Mouse (Mus musculus) embryonic facial prominence, embryonic 10.5 days (tissue): ENCODE results near the gene Afap1. TPM values are rescaled to one million over a fixed set of nuclear protein-coding genes. Genes with fewer than 3 reads are reported as not detected.

Experiments
- DNase-seq: peaks from one replicate; pipeline ENCODE4 v3.0.0-alpha.2; 2017; ENCODE audit warnings: low spot score
- H3K27ac ChIP-seq: fragments of 300-500 bp; sonication (generic); replicated peaks from 2 replicates; pipeline ENCODE4 v1.5.1; 2016; ENCODE audit warnings: mild to moderate bottlenecking
- H3K27me3 ChIP-seq: fragments of 300-500 bp; sonication (generic); replicated peaks from 2 replicates; pipeline ENCODE4 v1.6.1; 2016; ENCODE audit warnings: low read depth, mild to moderate bottlenecking; ENCODE audit not compliant: poor library complexity, severe bottlenecking
- H3K36me3 ChIP-seq: fragments of 300-500 bp; sonication (generic); replicated peaks from 2 replicates; pipeline ENCODE4 v1.6.1; 2016; ENCODE audit warnings: mild to moderate bottlenecking, moderate library complexity
- H3K4me1 ChIP-seq: fragments of 300-500 bp; sonication (generic); 2 replicates; pipeline ENCODE4 v1.6.1; 2016
- H3K4me3 ChIP-seq: fragments of 300-500 bp; sonication (generic); 2 replicates; pipeline ENCODE4 v1.5.1; 2016; ENCODE audit warnings: mild to moderate bottlenecking, moderate library complexity
- H3K9me3 ChIP-seq: fragments of 300-500 bp; sonication (generic); 2 replicates; pipeline ENCODE4 v1.6.1; 2016; ENCODE audit warnings: mild to moderate bottlenecking
- WGBS: fragments of 180-500 bp; shearing (Covaris S2); methylation state at CpG from one replicate; pipeline ENCODE4 v1.1.7; 2016; 5-methylcytosine and 5-hydroxymethylcytosine counted together
- polyA plus RNA-seq: library from polyadenylated mRNA; unstranded; fragments of >200 nt; fragmentation: Nextera tagmentation; extraction: Ambion mirVana; gene quantifications from 2 replicates; pipeline ENCODE4 v1.2.1, GENCODE M21; 2016

Gene Afap1
- polyA plus RNA-seq, 1 experiment from 2014 or later: 26.6 TPM

DNA sequence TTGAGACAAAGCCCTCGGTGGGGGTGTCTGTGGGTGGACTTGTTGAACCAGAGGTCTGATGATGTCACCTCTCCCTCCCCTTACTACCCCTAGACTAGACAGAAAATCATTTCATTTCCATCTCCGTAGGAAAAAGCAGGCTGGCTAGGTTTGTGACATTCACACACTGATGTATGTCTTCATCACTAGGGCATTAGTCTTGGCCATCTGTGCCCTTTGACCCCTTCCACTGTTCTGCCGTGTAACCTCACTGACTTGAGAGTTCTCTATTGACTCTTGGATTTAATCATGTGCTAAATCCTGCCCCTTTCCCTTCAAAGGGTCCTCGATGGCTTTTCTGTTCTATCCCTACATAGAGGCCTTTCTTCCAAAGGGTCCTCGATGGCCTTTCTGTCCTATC, 71.9 kb downstream of the Afap1 start:
- 56% methylated on average over 5 of the region's 5 CpGs for WGBS
- DNase-seq: no peak
- H3K4me3 ChIP-seq: no peak overlapping the region
- H3K4me1 ChIP-seq: peaks cover 10% of the 10 kb centered on the region; the same call in 1 of the 2 replicates
- peaks cover 97% of the 10 kb centered on the region for H3K36me3 ChIP-seq
- H3K27me3 ChIP-seq: no peaks in the 10 kb centered on the region
- no peak overlapping the region for H3K27ac ChIP-seq
- H3K9me3 ChIP-seq: peaks cover 6% of the 10 kb centered on the region; the same call in 1 of the 2 replicates

DNA sequence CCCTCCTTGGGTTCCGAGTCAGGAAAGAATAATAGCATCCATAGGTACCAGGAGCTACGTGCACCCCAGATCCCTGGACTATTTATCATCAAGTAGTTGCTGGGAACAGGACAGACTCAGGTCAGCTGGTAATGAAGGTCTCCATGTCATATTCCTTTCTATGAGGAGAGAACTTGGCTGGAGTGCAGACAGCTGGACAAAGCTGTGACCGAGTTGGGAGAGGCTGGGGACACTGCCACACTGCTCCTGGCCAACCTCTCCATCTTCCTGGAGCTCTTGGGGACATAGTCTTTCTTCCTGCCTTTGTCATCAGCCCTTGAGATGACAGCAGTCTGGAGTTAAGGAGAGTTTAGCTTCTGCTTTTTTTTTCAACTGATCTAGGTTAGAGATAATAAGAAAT, 76.7 kb downstream of the Afap1 start:
- H3K27me3 ChIP-seq: no peaks in the 10 kb centered on the region
- H3K4me1 ChIP-seq: peaks cover 21% of the 10 kb centered on the region
- peaks cover 6% of the 10 kb centered on the region; the same call in 1 of the 2 replicates for H3K9me3 ChIP-seq
- WGBS: 85% methylated on average over 3 of the region's 3 CpGs
- no peak overlapping the region for H3K4me3 ChIP-seq
- H3K36me3 ChIP-seq: peaks cover 83% of the 10 kb centered on the region
- DNase-seq: no peak
- no peak overlapping the region for H3K27ac ChIP-seq

DNA sequence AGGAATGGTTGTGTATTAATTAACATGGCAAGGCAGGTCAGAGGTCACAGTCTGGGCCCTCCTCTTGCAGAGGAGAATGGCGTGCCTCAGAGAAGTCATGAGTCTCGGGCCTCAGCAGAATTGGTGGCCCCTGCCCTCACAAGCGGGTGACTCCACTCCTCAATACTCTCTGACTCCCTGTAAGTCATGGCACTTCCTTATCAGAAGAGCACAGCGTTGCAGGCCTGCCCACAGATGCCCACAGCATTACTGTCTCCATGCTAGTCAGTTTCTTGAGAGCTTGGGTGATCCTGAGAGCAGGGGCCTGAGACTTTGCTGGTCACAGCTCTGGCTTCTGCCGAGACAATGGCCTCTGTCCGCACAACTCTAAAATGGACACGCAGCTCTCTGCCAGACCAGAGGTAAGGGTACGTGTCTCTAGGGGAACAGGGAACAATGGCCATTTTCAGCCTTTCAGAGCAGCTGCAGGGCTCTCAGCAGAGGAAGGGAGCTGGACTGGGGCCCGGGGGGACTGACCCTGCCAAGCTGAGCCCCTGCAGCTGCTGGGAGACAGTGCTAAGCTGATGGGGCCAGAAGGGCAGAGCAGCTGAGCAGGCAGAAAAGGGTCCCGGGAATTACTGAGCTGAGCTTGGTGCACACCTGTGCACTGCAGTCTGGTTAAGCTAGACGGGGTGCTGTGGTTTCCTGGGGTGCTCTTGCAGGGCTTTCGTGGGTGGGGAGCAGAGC, 77.4 kb downstream of the Afap1 start:
- Histone ChIP-seq H3K27me3 (no peaks in the 10 kb centered on the region), H3K27ac (peak overlapping the region; percentile 59), H3K4me3 (no peak overlapping the region), H3K4me1 (peaks cover 21% of the 10 kb centered on the region), H3K9me3 (peaks cover 6% of the 10 kb centered on the region; the same call in 1 of the 2 replicates), H3K36me3 (peaks cover 76% of the 10 kb centered on the region)
- WGBS: 49% methylated on average over 12 of the region's 12 CpGs
- peak; percentile 24 for DNase-seq

DNA sequence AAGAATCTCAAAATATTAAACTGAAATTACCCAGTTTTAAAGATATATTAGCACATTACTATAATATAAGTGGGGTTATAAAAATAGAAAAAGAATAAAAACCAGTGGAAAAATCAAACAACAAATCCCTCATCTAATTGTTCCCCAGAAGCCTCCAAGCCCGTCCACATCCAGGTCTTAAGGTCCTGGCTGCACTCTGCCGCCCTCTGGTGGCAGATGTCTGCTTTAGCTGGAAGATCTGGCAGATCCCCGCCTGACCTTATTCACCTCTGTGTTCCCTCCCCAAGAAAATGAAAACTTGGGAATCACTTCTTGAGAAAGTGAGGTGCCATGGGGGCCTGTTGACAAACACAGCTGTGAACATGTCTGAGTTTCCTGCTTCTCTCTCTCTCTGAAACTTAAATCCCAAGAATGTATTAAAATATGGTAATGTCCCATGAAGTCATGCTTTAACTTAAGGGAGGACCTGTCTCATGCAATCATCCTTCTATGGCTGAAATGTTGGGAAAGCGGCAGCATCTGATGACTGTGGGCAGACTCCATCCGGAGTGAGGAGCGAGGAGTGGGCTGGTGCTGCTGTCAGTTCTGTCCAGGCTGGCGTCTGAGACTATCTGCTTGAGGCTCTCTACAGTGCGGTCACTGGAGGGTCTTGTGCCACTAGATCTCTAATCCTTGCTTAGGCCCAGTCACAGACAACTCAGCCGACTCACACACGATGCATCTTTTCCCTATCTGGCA, 78.9 kb downstream of the Afap1 start:
- no peaks in the 10 kb centered on the region for H3K9me3 ChIP-seq
- no peaks in the 10 kb centered on the region for H3K27me3 ChIP-seq
- no peak overlapping the region for H3K4me3 ChIP-seq
- WGBS: 61% methylated on average over 10 of the region's 10 CpGs
- H3K4me1 ChIP-seq: peaks cover 21% of the 10 kb centered on the region
- peaks cover 72% of the 10 kb centered on the region for H3K36me3 ChIP-seq
- H3K27ac ChIP-seq: no peak overlapping the region
- peak; percentile 77 for DNase-seq

DNA sequence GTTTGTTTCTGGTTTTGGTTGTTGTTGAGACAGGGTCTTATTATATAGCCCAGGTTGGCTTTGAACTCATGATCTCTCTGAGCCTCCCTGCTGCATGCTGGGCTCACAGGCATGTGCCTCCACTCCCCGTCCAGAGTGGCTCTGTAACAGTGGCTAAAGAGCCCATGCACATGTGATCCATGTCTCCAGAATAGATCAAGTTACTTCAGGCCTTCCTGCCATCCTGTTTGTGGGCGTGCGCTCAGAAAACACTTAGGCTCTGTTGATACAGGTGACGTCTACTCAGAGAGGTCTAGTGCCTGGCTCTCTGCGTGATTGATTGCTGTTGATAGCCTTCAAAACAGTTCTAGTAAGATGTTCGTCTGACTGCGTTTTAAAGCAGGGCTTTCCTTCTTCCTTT, 79.6 kb downstream of the Afap1 start:
- Histone ChIP-seq H3K27ac (no peak overlapping the region), H3K4me1 (peaks cover 21% of the 10 kb centered on the region), H3K27me3 (no peaks in the 10 kb centered on the region), H3K4me3 (no peak overlapping the region), H3K9me3 (no peaks in the 10 kb centered on the region), H3K36me3 (peaks cover 73% of the 10 kb centered on the region)
- no peak for DNase-seq
- WGBS: 56% methylated on average over 7 of the region's 7 CpGs

DNA sequence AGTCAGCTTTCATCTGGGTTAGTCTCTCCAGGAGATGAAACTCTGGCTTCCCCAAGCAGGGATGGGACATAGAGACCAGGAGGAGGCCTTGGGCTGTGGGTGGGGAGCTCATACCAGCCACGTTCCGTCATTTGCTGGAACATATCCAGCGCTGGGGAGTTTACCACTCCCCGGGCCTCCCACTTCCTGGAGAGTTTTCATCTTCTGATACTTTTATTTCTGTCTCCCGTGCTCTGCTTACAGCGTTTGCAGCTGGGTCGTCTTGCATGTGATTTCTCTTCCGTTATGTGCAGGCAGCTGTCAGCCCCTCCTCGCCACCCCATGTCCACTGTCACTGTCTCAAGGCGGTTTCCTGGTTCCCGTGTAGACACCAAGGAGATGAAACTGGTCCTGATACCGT, 80.7 kb downstream of the Afap1 start:
- H3K4me3 ChIP-seq: no peak overlapping the region
- peaks cover 73% of the 10 kb centered on the region for H3K36me3 ChIP-seq
- no peak for DNase-seq
- H3K4me1 ChIP-seq: peaks cover 21% of the 10 kb centered on the region
- WGBS: 90% methylated on average over 12 of the region's 12 CpGs
- H3K27me3 ChIP-seq: no peaks in the 10 kb centered on the region
- no peak overlapping the region for H3K27ac ChIP-seq
- no peaks in the 10 kb centered on the region for H3K9me3 ChIP-seq

DNA sequence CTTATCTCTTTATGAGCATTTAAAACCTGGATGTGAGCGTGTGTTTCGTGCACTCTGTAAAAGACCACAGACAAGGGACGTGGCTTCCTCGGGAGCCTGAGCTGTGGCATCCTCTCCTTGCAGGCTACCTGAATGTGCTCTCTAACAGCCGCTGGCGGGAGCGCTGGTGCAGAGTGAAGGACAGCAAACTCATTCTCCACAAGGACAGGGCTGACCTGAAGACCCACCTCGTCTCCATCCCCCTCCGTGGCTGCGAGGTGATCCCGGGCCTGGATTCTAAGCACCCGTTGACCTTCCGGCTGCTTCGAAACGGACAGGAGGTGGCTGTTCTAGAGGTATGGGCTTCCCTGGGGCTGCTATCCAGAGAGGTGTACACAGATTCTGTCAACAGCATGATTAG, 81.1 kb downstream of the Afap1 start:
- H3K27me3 ChIP-seq: no peaks in the 10 kb centered on the region
- peaks cover 21% of the 10 kb centered on the region for H3K4me1 ChIP-seq
- no peak for DNase-seq
- WGBS: 85% methylated on average over 15 of the region's 15 CpGs
- peaks cover 73% of the 10 kb centered on the region for H3K36me3 ChIP-seq
- H3K9me3 ChIP-seq: no peaks in the 10 kb centered on the region
- H3K4me3 ChIP-seq: no peak overlapping the region
- no peak overlapping the region for H3K27ac ChIP-seq

DNA sequence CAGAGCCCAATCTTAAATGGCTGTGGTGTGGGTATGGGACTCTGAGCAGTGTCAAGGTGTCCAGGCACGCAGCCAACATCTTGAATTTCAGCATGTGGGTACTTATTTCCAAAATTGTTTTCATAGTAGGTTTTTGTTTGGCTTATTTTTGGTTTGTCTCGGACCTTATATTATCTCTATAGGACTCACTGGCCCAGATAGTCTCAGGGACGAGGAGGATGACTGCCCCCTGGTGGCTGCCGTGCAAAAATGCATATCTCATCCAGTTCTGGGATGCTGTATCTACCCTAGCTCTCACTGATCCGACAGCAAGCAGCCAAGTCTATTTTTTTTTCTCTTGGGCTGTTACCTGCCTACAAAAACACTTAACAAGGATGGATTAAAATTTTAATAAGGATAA, 82.6 kb downstream of the Afap1 start:
- Histone ChIP-seq H3K27ac (no peak overlapping the region), H3K36me3 (peaks cover 62% of the 10 kb centered on the region), H3K27me3 (no peaks in the 10 kb centered on the region), H3K9me3 (no peaks in the 10 kb centered on the region), H3K4me1 (peaks cover 13% of the 10 kb centered on the region), H3K4me3 (no peak overlapping the region)
- WGBS: 21% methylated on average over 5 of the region's 5 CpGs
- peak; percentile 78 for DNase-seq

DNA sequence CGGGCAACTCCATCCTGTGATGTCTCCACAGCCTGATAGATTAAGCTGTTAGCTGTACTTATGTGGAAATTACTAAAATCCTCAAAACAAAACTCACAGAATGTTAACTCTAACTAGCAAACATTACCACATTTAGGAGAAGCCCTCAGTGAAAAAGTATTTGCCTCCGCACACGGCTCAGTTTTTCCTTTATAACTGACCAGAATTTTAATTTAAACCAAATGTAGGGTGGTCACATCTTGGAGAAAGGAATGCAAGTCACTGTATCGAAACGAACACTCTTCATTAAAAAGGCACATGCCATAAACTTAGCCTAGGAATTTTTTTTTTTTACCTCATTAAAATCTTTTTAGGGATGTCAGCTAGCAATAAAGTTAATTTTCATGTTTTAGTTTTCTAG, 87.4 kb downstream of the Afap1 start:
- peaks cover 68% of the 10 kb centered on the region for H3K36me3 ChIP-seq
- H3K4me3 ChIP-seq: no peak overlapping the region
- no peaks in the 10 kb centered on the region for H3K9me3 ChIP-seq
- no peak overlapping the region for H3K27ac ChIP-seq
- 75% methylated on average over 5 of the region's 5 CpGs for WGBS
- H3K27me3 ChIP-seq: no peaks in the 10 kb centered on the region
- DNase-seq: no peak
- H3K4me1 ChIP-seq: no peaks in the 10 kb centered on the region

DNA sequence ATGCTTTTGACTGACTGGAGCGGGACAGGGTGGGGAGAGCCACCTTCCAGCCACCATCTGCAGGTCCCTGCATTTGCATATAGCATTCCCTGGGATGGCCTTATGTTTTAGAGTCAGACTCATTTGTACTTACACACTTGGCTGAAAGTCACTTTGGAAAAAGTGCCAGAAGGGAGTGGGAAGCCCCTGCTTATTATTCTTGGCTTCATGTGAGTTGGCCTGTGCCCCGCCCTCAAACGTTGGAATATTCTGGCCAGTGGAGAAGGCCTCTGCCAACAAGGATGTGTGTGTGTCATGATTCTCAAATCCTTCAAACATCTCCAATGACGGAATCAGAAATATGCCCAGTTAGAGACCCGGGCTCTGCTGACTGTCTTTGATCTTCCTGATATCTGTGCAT, 88.2 kb downstream of the Afap1 start:
- Histone ChIP-seq H3K4me1 (no peaks in the 10 kb centered on the region), H3K27me3 (no peaks in the 10 kb centered on the region), H3K9me3 (no peaks in the 10 kb centered on the region), H3K4me3 (no peak overlapping the region), H3K36me3 (peaks cover 71% of the 10 kb centered on the region), H3K27ac (no peak overlapping the region)
- DNase-seq: no peak
- WGBS: 88% methylated on average over 5 of the region's 5 CpGs

DNA sequence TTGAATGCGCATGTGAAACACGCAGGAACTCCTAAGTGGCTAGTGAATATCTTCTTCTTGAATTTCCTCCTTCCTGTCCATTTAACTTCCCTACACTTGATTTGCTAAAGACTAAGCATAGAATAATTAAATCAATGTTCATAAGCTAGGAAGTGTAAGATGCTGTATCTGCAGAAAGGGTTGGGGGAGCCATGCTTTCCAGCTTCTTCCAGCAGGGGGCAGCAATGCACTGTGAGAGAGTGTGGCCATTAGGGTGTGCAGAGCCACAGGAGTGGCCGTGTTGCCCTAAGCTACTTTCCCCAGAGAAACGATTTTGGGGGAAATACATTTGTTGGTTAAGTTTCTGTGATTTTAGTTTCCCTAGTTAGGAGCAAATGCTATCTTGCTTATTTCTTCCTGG, 88.9 kb downstream of the Afap1 start:
- H3K27ac ChIP-seq: no peak overlapping the region
- no peaks in the 10 kb centered on the region for H3K9me3 ChIP-seq
- WGBS: 39% methylated on average over 4 of the region's 4 CpGs
- peaks cover 71% of the 10 kb centered on the region for H3K36me3 ChIP-seq
- H3K27me3 ChIP-seq: no peaks in the 10 kb centered on the region
- H3K4me3 ChIP-seq: no peak overlapping the region
- peak; percentile 83 for DNase-seq
- no peaks in the 10 kb centered on the region for H3K4me1 ChIP-seq

DNA sequence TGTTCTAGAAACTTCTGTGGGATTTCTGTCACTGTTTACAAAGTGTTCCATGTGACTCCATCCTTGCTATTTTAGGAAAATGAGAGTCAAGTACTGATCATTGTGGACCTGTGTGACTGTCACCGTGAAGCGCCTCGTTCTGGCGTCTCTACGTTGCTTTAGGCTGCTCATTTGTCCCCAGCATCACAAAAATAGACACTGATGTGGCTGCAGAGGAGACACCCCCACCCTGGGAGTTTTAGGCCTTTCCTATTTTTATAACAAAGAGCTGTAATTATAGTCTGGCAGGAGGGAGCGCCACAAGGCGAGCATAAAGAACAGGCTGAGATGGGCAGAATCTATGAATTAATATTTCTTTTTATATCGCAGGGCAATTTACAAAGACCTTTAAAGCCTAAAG, 92.5 kb downstream of the Afap1 start:
- peaks cover 81% of the 10 kb centered on the region for H3K36me3 ChIP-seq
- no peaks in the 10 kb centered on the region for H3K27me3 ChIP-seq
- no peaks in the 10 kb centered on the region for H3K9me3 ChIP-seq
- H3K4me1 ChIP-seq: no peaks in the 10 kb centered on the region
- WGBS: 92% methylated on average over 8 of the region's 8 CpGs
- H3K27ac ChIP-seq: no peak overlapping the region
- no peak for DNase-seq
- no peak overlapping the region for H3K4me3 ChIP-seq

DNA sequence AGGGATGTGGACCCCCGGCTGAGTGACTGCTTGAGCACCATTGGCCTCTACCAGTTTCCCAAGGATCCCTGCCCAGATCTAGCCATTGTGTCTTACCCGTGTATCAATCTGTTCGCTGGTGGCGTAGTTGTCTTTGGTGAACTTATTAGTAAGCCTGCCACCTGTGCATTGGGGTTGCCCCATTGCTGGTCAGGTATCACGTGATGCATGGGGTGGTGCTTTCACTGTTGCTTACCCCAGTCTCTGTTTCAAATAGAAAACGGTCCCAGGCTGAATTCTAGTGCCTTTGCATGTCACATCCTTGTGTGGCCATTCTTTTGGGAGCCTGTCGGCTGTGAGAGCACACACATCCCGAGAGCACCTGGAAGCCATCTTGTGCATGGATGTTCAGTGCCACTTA, 95.0 kb downstream of the Afap1 start:
- H3K9me3 ChIP-seq: no peaks in the 10 kb centered on the region
- H3K4me1 ChIP-seq: no peaks in the 10 kb centered on the region
- H3K27ac ChIP-seq: no peak overlapping the region
- WGBS: 92% methylated on average over 8 of the region's 8 CpGs
- peaks cover 96% of the 10 kb centered on the region for H3K36me3 ChIP-seq
- no peak overlapping the region for H3K4me3 ChIP-seq
- no peaks in the 10 kb centered on the region for H3K27me3 ChIP-seq
- DNase-seq: no peak
